Mouse (Mus musculus) kidney, postnatal 14 days (tissue): ENCODE measurements around the gene Gm10273.
"Not testable (repeated sequence)": the region's sequence is repeated elsewhere in the genome, so short reads cannot be mapped to it uniquely, and the experiment has no call there.

ENCODE experiments used
- DNase-seq: peaks from one replicate; pipeline ENCODE4 v3.0.0; 2022; ENCODE audit warnings: mixed read lengths

Gene Gm10273

DNA sequence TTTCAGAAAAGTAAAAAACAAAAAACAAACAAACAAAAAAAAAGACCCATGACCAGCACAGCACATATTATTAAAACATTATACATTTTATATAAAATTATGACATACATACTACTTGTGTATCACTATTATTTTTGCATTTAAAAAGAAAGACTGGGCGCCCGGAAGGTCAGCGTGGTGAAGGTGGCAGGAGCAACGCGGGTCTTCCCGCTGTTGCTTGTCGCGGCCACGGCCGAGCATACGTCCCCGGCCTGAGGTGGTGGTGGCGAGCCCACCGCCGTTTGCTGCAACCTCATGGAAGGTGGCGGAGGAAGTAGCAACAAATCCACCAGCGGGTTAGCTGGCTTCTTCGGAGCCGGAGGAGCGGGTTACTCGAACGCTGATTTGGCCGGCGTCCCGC lies at the start of gene Gm10273:
Gene Gm10273, plus strand, starts transcription at position 172 of the 400 bp plus-strand sequence.
- DNase-seq = not testable (repeated sequence)

DNA sequence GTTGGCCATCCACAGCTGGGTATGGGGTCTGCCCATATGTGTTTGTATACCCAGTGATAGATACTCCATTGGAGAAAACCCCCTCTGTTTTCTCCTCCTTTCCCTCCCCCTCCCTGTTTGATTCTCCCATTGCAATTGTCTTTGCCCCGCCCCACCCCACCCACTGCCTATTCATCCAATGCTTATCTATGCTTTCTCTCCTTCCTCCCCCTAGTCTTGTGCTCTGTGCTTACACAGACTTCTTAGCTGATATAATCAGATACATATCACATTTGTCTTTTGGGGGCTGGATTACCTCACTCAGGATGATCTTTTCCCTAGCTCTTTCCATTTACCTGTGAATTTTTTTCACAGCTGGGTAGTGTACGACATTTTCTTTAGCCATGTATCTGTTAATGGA lies 48.9 kb upstream of the Gm10273 start:
- no peak for DNase-seq

DNA sequence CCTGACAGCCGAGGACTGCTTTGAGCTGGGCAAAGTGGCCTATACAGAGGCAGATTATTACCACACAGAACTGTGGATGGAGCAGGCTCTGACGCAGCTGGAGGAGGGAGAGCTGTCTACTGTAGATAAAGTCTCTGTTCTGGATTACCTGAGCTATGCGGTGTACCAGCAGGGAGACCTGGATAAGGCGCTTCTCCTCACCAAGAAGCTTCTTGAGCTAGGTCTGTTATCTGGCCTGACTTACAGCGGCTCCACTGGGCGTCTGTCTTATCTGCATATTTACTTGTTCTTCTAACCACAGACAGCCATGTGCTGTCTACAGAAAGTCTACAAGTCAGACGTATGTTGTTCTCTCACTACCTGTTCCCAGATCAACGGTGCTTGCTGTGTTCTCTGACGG lies 47.2 kb upstream of the Gm10273 start:
- DNase-seq = no peak

DNA sequence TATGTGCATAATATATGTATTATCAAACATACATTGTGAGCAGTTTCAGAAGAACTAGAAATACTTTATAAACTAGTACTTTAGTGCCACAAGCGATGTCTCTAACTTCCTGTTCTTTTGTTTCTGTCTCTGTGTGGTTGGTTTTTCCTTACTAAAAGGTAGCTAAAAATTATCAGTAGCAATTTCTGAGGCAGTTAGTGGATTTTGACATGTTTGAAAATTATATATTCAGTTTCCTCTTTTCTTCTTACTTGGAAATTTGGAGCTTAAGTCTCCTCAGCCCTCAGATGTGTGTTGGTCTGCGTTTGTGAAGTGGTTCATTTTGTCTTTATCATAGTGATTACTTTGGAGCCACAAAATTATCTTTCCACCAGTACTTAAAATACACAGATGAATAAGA lies 45.9 kb upstream of the Gm10273 start:
- no peak for DNase-seq

DNA sequence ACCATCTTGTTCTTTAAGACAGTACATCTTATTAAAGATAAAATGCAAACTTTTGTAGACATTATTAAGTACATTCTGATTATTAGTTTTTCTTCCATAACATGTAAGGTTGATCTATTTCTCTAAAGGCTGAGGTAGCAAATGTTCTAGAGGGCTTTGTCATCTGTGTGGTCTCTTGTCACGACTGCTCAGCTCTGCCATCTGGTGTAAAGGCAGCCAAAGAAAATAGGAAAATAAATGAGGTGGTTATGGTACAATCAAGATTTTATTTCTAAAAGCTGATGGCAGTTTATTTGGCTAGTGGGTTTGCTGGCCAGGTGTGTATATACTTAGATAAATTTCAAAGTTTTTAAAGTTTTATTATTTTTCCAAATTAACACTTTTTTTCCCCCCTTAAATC lies 42.4 kb upstream of the Gm10273 start:
- no peak for DNase-seq

DNA sequence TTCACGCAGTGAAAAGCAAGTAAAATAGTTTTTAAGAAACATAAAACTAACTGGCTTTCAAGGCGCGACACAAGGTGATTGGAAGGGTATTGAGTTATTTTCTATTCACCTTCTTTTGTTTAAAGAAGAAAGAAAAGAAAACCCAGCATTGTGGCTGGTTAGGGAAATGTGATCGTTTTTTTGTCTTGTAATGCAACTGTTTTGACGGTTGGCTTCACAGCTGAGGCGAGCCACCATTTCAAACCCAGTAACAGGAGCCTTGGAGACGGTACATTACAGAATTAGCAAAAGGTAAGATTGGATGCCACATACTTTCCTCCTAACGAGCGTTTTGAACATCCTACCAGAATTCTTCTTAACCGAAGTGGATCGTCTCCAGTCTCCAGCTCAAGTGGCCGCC lies 41.3 kb upstream of the Gm10273 start:
- DNase-seq = no peak

DNA sequence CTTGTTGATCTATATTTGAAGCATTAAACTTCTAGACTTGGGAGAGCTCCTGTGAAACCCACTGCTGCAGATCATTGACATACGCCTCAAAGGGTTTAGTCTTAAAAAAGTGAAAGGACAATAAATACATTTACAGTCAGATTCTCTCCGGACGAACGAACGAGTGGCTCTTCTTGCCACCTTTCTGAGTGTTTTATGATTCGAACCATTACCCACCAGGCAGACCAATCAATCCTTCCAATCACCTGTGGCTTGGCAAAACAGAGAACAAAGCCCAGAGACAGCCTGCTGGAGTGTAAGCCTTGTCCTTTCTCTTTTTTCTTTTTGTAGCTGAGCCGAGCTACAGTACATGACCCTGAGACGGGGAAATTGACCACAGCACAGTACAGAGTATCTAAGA lies 40.4 kb upstream of the Gm10273 start:
- no peak for DNase-seq

DNA sequence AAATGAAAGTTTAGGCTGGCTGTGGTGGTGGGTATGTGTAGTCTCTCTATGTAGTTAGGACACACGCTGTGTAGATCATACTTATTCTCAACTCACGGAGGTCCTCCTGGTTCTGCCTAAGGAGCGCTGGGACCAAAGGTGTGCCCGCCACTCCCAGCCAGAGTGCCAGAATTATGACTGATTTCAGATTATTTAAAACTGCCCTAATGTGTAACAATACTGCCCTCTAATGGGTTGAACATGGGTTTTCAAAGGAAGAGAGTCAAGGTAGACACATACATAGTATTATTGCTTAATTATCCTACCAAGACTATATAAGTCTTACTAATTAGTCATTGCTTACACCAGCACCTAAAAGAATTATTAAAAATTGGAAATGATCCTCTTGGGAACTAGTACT lies 36.7 kb upstream of the Gm10273 start:
- DNase-seq = no peak

DNA sequence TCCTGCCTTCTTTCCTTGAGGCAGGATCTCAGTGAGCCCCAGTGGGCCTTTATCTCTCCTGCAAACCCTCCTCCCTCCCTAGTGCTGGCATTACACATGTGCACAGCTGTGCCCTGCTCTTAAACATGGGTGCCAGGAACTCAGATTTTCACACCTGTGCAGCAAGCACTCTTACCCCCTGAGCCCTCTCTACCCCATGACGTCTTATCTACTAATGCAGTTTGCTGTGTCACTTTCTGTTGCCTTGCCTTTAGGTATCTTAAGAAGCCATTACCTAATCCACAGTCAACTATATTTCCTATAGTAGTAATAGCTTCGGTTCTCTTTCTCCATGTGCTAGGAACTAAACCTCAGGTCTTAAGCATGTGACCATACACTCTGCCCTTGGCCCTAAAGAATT lies 32.2 kb upstream of the Gm10273 start:
- DNase-seq = no peak

DNA sequence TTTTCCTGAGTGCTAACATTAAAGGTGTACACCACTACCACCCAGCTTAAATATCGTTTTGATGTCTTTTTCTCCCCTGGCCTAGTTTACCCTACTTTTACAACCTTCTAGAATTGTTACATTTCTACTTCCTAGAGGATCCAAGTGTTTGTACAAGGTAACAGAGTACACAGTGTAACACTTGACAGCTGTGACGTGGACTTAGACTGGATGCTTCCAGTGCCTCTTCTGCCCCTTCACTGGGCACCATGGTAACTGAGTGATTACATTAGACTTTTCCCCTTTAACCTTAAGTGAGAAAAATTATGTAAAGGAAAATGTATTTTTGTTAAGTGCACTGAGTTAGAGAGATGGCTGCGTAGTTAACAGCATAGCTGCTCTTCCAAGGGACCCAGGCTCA lies 30.9 kb upstream of the Gm10273 start:
- no peak for DNase-seq

DNA sequence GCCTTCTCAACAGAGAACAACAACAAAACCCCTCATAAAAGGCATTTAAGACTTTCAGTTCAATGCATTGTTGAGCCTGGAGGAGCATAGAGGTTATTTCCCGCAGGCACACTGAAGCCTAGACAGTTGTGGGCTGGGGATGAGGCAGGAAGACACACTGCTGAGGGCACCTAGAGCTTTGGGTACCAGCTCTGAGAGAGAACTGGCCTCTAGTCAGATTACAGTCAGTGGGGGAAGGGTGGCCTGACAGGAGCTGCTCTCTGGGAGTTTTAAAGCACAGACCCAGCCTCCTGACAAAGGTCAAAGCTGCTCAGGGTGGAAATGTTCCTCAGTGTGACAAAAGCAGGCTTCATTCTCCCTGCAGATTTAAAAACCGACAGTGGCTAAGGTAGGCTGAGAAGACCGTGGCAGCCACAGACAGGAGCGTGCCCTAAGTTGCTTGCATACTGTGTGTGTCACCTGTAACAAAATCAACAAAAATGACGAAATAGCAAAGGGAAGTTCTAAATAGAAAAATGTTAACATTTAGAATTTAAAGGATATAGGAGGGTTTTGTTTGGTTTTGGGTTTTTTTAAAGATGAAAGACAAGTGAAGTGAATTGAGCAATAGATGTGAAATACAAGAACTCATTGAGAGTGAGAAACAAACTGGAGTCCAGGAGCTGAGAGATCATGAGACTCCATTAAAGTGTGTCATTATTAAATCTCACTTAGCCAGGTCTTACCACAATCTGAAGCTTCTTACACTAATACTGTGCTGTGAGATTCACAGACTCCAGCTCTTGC lies 29.4 kb upstream of the Gm10273 start:
- DNase-seq = no peak

DNA sequence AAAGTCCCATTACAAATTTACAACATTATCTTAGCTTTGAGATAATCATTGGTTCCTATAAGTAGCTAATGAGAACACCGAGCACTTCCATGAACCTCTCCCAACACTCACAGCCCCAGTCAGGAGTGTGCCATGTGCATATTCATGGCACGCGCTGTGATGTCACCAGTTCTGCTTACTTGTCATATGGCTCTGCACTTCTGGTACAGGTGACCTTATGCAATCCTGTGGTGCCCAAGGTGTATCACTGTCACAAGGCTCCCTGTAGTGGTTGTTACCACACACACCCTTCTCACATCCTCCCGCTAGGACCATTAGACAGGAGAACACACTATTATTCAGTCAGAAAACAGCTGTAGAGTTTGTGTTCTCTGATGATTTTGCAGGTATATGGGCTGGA lies 28.7 kb upstream of the Gm10273 start:
- DNase-seq = no peak

DNA sequence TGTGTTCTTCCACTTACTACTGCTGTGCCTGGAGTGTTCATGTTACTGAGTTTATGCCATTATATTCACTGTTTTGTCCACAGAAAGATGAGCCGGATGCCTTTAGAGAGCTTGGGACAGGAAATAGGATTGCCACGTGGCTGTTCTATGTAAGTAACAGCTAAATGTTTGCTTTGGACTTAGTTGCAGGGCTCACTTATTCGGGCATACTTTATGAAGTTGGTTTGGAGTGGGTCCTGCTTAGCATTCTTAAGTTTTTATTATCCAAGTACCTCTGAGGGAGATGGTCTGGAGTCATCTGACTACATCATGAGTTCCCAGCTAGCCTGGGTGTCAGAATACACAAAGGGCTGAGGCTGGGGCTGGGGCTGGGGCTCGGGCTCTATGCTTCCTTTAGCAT lies 28.2 kb upstream of the Gm10273 start:
- DNase-seq = no peak

DNA sequence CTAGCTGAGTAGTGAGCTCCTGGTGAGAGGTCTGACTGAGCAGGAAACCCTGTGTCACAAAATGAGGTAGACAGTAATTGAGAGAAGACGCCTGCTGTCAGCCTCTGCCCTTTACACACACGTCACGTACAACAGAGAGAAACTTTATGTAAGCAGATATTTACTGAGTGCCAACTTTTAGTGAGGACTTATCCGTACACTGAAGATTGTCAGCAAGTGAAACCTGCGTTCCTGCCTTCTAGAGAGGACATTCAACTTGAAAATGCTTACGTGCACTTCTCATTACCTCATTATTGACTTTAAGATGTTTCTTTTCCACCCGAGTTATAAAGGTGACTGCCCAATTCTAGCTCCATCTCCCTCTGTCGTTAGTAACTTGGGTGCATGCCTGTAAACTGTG lies 26.7 kb upstream of the Gm10273 start:
- no peak for DNase-seq

DNA sequence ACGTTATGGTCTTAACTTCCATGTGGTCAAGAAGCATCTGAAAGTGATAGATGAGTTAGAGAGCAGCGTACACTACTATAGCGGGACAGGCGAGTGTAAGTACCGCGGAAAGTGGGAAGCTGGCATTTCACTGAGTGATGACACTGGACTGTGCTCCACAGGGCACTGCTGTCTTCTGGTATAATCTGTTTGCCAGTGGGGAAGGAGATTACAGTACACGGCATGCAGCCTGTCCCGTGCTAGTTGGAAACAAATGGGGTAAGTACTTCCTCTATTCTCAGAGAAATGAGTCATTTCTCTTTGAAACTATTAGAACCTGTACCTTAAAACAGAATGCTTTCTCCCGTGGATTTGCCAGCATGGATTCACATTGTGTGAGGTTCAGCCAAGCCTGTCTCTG lies 26.0 kb upstream of the Gm10273 start:
- no peak for DNase-seq

DNA sequence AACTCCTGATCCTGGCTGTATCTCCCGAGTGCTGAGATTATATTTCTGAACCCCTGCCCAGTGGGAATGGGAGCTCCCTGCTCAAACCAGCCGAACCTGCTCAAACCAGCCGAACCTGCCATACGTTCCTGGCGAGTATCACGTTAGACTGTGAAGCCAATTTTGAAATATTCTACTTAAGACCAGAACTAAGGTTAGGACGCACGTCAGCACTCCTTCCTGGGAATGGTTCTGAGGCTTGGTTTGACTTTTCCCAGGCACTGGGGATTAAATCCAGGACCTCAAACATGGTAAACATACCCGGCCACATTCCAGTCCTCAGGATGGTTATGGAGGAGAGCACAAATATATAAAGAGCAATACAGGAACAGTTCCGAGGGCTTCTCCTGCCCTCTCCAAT lies 17.5 kb upstream of the Gm10273 start:
- DNase-seq = no peak

DNA sequence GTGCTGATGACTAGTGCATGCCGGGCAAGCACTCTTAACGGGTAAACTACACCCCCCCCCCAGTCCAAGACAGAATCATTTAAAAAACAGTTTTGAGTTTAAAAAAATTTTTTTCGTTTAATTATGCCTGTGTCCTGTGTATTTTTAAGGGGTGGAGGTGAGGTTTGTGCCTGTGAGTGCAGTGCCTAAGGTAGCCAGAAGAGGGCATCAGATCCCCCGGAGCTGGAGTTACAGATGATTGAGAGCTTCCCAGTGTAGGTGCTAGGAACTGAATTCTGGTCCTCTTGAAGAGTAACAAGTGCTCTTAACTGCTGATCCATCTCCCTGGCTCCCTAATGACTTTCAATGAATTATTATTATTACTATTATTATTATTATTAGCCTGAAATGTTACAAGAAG lies 16.7 kb upstream of the Gm10273 start:
- DNase-seq = no peak

DNA sequence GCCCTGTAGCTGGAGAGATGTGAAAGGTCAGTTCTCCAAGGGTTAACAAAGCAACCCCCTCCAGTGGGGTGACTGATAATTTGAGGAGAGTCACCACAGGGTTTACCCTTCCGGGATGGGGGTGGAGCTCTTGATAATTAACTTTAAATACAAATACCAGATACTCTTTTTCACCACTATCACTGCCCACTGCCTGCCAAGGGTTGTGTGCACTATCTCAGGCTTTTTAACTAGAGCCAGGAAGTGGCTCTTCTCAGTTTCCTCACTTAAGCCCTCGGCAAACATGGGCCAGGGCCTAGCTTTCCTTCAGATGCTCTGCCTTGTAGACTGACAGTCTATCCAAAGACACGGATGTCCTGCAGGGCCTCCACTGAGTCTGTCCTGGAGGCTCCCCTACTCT lies 15.5 kb upstream of the Gm10273 start:
- DNase-seq = no peak

DNA sequence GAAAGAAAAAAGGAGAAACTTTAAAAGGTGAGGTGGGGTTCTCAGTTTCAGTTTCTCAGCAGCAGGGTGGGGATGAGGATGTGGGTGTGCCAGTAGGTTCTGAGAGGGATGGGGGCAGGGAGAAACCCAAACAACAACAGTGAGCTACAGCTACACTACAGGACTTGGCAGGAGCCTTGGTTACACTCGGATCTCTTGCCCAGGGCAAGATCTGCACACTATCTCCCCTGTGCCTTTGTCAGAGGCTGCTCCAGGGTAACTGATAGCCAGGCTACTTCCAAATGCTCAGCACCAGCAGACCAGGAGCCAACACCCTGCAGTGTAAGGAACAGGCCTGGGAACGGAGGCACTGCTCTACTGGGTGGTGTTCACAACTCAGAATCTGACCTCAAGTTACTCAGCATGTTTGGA lies 15.0 kb upstream of the Gm10273 start:
- no peak for DNase-seq

DNA sequence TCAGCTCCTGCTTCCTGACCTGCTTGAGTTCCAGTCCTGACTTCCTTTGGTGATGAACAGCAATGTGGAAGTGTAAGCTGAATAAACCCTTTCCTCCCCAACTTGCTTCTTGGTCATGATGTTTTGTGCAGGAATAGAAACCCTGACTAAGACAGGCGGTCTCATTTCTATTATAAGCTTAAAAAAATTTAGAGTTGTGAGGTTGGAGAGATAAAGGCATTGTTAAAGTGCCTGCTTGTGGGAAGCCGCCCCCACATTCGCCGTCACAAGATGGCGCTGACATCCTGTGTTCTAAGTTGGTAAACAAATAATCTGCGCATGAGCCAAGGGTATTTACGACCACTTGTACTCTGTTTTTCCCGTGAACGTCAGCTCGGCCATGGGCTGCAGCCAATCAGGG lies 13.9 kb upstream of the Gm10273 start:
- not testable (repeated sequence) for DNase-seq

DNA sequence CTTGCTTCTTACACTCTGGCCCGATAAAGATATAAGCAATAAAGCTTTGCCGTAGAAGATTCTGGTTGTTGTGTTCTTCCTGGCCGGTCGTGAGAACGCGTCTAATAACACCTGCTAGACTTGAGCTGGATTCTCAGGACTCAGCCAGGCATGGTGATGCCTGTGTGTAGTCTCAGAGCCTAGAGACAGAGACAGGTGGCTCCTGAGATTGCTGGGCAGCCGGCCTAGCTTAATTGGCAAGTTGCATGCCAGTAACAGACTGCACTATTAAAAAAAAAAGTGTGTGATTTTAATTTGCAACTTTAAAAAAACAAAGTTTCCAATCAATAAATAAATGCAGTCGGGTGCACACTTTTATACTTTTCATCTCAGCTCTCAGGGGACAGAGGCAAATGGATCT lies 8.5 kb upstream of the Gm10273 start:
- no peak for DNase-seq

DNA sequence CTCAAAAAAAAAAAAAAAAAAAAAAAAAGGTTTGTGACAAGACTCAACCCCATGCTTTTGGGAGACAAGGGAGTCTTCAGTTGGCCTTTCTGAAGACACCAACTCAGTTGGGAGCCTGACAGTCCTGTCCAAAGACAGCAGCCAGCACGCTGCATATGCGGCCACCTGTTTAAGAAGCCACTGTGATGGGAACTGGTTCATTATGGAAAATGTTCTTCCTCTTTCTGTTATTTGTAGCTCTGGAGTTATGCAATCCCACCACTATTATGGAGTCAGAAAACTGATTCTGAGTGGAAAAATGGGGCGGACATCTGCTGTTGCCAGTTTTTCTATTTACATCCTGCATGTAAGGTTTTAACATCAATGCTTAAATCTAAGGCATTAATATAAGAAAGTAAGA lies 5.8 kb upstream of the Gm10273 start:
- no peak for DNase-seq

DNA sequence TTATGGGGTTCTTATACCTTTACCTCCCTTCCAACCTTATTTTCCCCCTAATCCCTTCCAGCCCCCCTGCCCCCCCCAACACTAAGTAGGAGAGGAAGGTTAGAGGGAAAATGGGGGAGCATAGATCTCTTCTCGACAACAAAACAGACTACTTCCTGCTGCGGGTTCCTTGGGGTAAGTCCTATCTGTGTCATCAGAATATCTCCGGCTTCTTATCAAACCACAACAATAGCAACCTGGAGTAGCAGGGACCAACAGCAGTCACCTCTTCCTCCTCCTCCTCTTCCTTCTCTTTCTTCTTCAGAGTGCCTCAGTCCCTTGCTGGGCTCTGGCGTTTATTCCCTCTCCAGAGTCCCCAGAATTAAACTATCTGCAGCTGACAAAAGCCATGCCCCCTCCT lies 3.5 kb upstream of the Gm10273 start:
- DNase-seq = no peak

DNA sequence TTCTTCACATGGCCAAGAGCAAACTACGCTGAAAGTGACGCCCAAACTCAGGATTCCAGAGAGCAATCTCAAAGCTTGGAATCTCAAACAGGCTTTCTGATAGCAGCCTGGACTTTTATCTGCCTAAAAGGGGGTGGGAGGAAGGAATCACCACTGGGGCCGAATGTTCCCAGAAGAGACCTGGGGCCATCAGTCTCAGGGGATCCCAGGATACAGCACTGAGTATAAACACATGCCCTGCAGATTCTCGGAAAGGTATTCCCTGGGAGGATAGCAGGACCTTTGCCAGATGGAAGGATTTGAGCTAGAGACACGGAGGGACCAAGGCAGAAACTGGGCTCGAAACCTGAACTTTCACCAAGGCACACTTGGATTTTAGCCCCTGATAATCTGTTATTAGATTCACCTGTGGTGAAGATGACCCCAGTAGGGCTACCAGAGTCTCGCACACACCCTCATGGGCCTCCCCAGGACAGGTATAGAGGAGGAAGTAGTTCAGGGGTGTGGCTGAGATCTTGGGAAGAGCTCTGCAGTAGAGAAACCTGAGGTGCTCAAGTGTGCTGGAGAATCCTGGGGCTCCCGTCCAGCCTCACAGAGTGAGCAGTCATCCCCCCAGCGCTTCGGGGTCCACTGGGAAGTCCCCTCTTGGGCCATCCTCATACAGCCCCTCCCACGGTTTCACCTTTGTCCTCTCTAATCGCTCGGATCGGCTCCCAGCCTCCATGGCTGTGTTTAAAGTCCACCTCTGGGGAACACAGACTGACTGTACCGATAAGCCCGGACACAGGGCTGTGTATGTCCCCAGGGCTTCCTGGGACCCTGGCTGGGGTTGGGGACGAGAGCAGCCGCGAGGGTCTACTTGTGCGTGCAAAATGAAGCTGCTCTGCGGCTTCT lies 7.7 kb downstream of the Gm10273 start, which contains the start of gene Pla2g12b:
Gene Pla2g12b, plus strand, starts transcription at position 762 of the 894 bp plus-strand sequence.
- DNase-seq = no peak
